ENCODE assay signal across 12 mouse cellular contexts in the genomic region with DNA sequence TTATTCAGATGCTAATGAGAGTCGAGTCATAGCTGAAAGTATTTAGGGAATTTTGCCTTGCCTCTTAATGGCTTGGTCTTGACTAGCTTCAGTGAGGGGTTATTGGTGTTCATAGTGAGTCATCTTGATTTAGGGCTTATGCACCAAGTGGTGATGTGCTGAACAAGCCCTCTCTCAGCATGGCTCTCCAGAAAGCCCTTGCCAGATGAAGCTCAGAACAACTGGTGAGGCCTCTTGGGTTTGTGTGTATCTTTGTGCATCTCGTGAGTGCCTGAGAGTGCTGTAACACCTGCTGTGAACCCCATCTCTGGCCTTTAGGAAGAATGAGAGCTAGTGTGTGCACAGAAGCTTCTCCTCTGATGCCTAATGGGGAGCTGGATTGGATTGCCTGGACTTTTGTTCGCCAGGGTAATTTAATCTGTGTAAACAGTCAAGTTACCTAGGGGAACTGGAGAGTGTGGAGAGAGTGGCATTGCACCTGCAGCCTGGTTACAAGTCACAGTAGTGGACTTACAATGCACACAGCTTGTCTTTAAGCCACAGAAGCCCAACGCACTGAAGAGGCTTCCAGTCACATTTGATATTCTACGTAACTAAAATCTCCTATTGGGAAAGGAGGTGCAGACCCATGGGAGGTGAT. TPM values are rescaled to one million over a fixed set of nuclear protein-coding genes. Genes with fewer than 3 reads are reported as not detected.
DNase-seq lines count a peak whose midpoint lies in the region; ATAC-seq and TF ChIP-seq lines count a peak whose summit lies in the region.
"Had no signal": no experiment of that assay in that cellular context is flagged by ENCODE, and none has a peak within 500 bp of the region (broad histone marks: within the 10 kb centered on the region; RNA-seq: fewer than 3 reads in every experiment).

No protein-coding gene starts in this region.

- no peak for DNase-seq in frontal cortex, postnatal 10 days (ENCODE audit: low spot score in 2 of 2)
- DNase-seq in midbrain, embryonic 10.5 days (ENCODE audit: low spot score): peak; percentile 16
- peak; percentile 56 for DNase-seq in Patski (ENCODE audit: low read depth, low spot score)
- no peak for DNase-seq in adrenal gland, adult 8-10 months
- no peak for DNase-seq in cerebellum, postnatal 4 days (ENCODE audit: low spot score in 2 of 2)
- DNase-seq: cerebellum, postnatal 10 days; kidney, adult 2 months had no signal

- H3K9ac ChIP-seq in midbrain, embryonic 15.5 days: no peak overlapping the region
- H3K9ac ChIP-seq in intestine, embryonic 16.5 days (ENCODE audit: low read depth, low read length): no peak overlapping the region
- H3K9ac ChIP-seq: liver, embryonic 14.5 days had no signal

- H3K27ac ChIP-seq in midbrain, embryonic 10.5 days (replicated peaks): peak overlapping the region; percentile 65; the same call in 1 of the 2 replicates
- H3K27ac ChIP-seq in midbrain, embryonic 15.5 days: no peak overlapping the region
- H3K27ac ChIP-seq in intestine, embryonic 16.5 days (ENCODE audit: low read length): no peak overlapping the region
- H3K27ac ChIP-seq: liver, embryonic 14.5 days had no signal

- TF ChIP-seq CTCF in Patski (IDR thresholded peaks at IDR 0.05): no peak

- POLR2A ChIA-PET in Patski (lab: Charles Lee): no interaction called here

- H3K27me3 ChIP-seq in midbrain, embryonic 10.5 days (ENCODE audit: low read depth, poor library complexity, severe bottlenecking): no peaks in the 10 kb centered on the region
- H3K27me3 ChIP-seq in midbrain, embryonic 15.5 days (replicated peaks): no peaks in the 10 kb centered on the region
- no peaks in the 10 kb centered on the region for H3K27me3 ChIP-seq in Patski
- H3K27me3 ChIP-seq in intestine, embryonic 16.5 days (replicated peaks; ENCODE audit: control insufficient read depth, insufficient read depth, low read length): no peaks in the 10 kb centered on the region

- no peaks in the 10 kb centered on the region for H3K36me3 ChIP-seq in midbrain, embryonic 10.5 days
- no peaks in the 10 kb centered on the region for H3K36me3 ChIP-seq in midbrain, embryonic 15.5 days (replicated peaks)
- no peaks in the 10 kb centered on the region for H3K36me3 ChIP-seq in intestine, embryonic 16.5 days (ENCODE audit: control insufficient read depth, insufficient read depth, low read length)

- no peak overlapping the region for H3K4me3 ChIP-seq in midbrain, embryonic 10.5 days
- H3K4me3 ChIP-seq in midbrain, embryonic 15.5 days: no peak overlapping the region
- no peak overlapping the region for H3K4me3 ChIP-seq in intestine, embryonic 16.5 days (ENCODE audit: low read length)

- in situ Hi-C loops in Patski (cut with MboI; ENCODE audit: low pct_unique_long_range_greater_than_20kb): no loop called here

- 42% methylated on average over 5 of the region's 5 CpGs for WGBS in midbrain, embryonic 10.5 days
- 24% methylated on average over 5 of the region's 5 CpGs for WGBS in midbrain, embryonic 15.5 days
- WGBS in intestine, embryonic 16.5 days: 44% methylated on average over 5 of the region's 5 CpGs

- H3K4me1 ChIP-seq in midbrain, embryonic 10.5 days: peaks cover 24% of the 10 kb centered on the region
- peaks cover 13% of the 10 kb centered on the region for H3K4me1 ChIP-seq in midbrain, embryonic 15.5 days
- H3K4me1 ChIP-seq in intestine, embryonic 16.5 days (ENCODE audit: control insufficient read depth, insufficient read depth, low read length): no peaks in the 10 kb centered on the region

- H3K9me3 ChIP-seq in midbrain, embryonic 10.5 days (replicated peaks): no peaks in the 10 kb centered on the region
- H3K9me3 ChIP-seq in midbrain, embryonic 15.5 days: no peaks in the 10 kb centered on the region
- H3K9me3 ChIP-seq in intestine, embryonic 16.5 days (ENCODE audit: control insufficient read depth, low read length): no peaks in the 10 kb centered on the region

- ATAC-seq in frontal cortex, adult (ENCODE audit: low TSS enrichment): peak; percentile 38; the same call in 1 of the 2 replicates
- no peak; the same call in 1 of the 2 replicates for ATAC-seq in midbrain, embryonic 15.5 days (replicated peaks)
- ATAC-seq in Patski: peak; percentile 99
- peak; percentile 53 for ATAC-seq in intestine, embryonic 16.5 days

- CTCF ChIA-PET in Patski (lab: Charles Lee): interaction anchor here (1.1 kb wide), 1 partner anchor 66 kb away, joined by 3 read pairs; no protein-coding TSS in a partner anchor

- no peak overlapping the region for H3K4me2 ChIP-seq in midbrain, embryonic 15.5 days
- H3K4me2 ChIP-seq in intestine, embryonic 16.5 days (ENCODE audit: low read depth, low read length): no peak overlapping the region

RNA-seq across cellular contexts. Expression of a gene that starts 53.5 kb away (rescaled TPM):
- polyA plus RNA-seq in midbrain, embryonic 10.5 days (2016; fragmentation: Nextera tagmentation; extraction: Ambion mirVana): 2.0 and 2.7 TPM in 2 replicates
- polyA plus RNA-seq in midbrain, embryonic 15.5 days (2015; fragmentation: Nextera tagmentation; extraction: Ambion mirVana): 23.9 and 25.1 TPM in 2 replicates
- 1.6 TPM for polyA plus RNA-seq in Patski (2021)
- 3.6 and 3.8 TPM in 2 replicates for polyA plus RNA-seq in intestine, embryonic 16.5 days (2015; fragmentation: Nextera tagmentation; extraction: Ambion mirVana)
- total RNA-seq in adrenal gland, adult 8-10 months (2022): 1 to 10 TPM; 3.6 to 7.3 (median 4.8) TPM
- total RNA-seq: monocyte, adult 5-6 weeks had no signal

Comparison
In these comparisons a context has a peak if more than half of its experiments do, and no peak if none do; other contexts are left out.
1. DNase-seq: peak in midbrain, embryonic 10.5 days (single experiment) and Patski (single experiment); none in frontal cortex, postnatal 10 days (0 of 2), adrenal gland, adult 8-10 months (single experiment) and cerebellum, postnatal 4 days (0 of 2).